Mouse (Mus musculus) CH12.LX (cell line): ENCODE results near the gene Tead1. TPM values are rescaled to one million over a fixed set of nuclear protein-coding genes. Genes with fewer than 3 reads are reported as not detected.

Source experiments
- DNase-seq: peaks from one replicate; pipeline ENCODE4 v3.0.0-alpha.2; 2013; ENCODE audit errors: extremely low read depth
- H3K27ac ChIP-seq: 2 replicates; pipeline ENCODE4 v1.5.1; 2012; ENCODE audit warnings: low read depth, mild to moderate bottlenecking, control low read depth, moderate library complexity; ENCODE audit not compliant: insufficient read depth
- H3K27me3 ChIP-seq: replicated peaks from 2 replicates; pipeline ENCODE3; 2012; ENCODE audit warnings: inconsistent platforms
- H3K36me3 ChIP-seq, 2 experiments: replicated peaks in 1 of 2; 2 replicates each; pipeline versions ENCODE3 to v1.6.1; 2012; ENCODE audit warnings: inconsistent platforms in 1 of 2, low read length in 1 of 2, mild to moderate bottlenecking in 1 of 2, mixed read lengths in 1 of 2, moderate library complexity in 1 of 2; ENCODE audit not compliant: control insufficient read depth in 1 of 2, insufficient read depth in 1 of 2
- H3K4me1 ChIP-seq, 2 experiments: 2 replicates each; pipeline ENCODE4 v1.6.1; 2012; ENCODE audit warnings: inconsistent platforms in 1 of 2, moderate library complexity in 1 of 2; ENCODE audit not compliant: insufficient read depth in 2 of 2, control insufficient read depth in 1 of 2
- H3K4me2 ChIP-seq: 2 replicates; pipeline ENCODE4 v1.6.1; 2012; ENCODE audit warnings: low read depth, mild to moderate bottlenecking, control low read depth; ENCODE audit not compliant: poor library complexity, insufficient read depth, severe bottlenecking
- H3K4me3 ChIP-seq, 3 experiments: fragments of 150-350 bp in 1 of 3; sonication (generic) in 1 of 3; replicated peaks in 1 of 3; 2 replicates each; pipeline versions ENCODE3 to v1.5.1; 2011 to 2012; ENCODE audit warnings: low read depth in 2 of 3, low read length in 2 of 3, mild to moderate bottlenecking in 2 of 3, moderate library complexity in 2 of 3, control low read depth in 1 of 3, improper control_type of control experiment in 1 of 3, inconsistent platforms in 1 of 3, mixed read lengths in 1 of 3; ENCODE audit not compliant: poor library complexity in 1 of 3
- H3K79me2 ChIP-seq: replicated peaks from 2 replicates; pipeline ENCODE4 v1.6.1; 2012; ENCODE audit warnings: mild to moderate bottlenecking, moderate library complexity; ENCODE audit not compliant: control insufficient read depth, poor library complexity, insufficient read depth, severe bottlenecking; ENCODE audit errors: extremely low read depth
- H3K9ac ChIP-seq: 2 replicates; pipeline ENCODE4 v1.6.1; 2012; ENCODE audit warnings: low read depth, mild to moderate bottlenecking, control low read depth, moderate library complexity; ENCODE audit not compliant: insufficient read depth
- H3K9me3 ChIP-seq: replicated peaks from 2 replicates; pipeline ENCODE3; 2012; ENCODE audit warnings: low read length, inconsistent platforms, mixed read lengths
- BHLHE40 ChIP-seq: IDR thresholded peaks from 2 replicates; pipeline ENCODE4 v1.6.1; 2011; ENCODE audit warnings: mild to moderate bottlenecking, low read depth, low read length, improper control_type of control experiment
- CTCF ChIP-seq, 2 experiments: IDR thresholded peaks in 1 of 2; conservative IDR thresholded peaks in 1 of 2; 2 replicates each; pipeline ENCODE4 v1.5.1; 2011 to 2012; ENCODE audit warnings: low read depth in 2 of 2, low read length in 2 of 2, improper control_type of control experiment in 1 of 2, inconsistent platforms in 1 of 2, mild to moderate bottlenecking in 1 of 2, moderate library complexity in 1 of 2
- ELF1 ChIP-seq: IDR thresholded peaks from 2 replicates; pipeline ENCODE4 v1.6.1; 2014; ENCODE audit warnings: low read depth, mild to moderate bottlenecking, inconsistent platforms, low read length, improper control_type of control experiment
- ETS1 ChIP-seq: conservative IDR thresholded peaks from 2 replicates; pipeline ENCODE4 v1.6.1; 2012; ENCODE audit warnings: low read depth, mild to moderate bottlenecking, inconsistent platforms, low read length, improper control_type of control experiment, moderate library complexity
- GABPA ChIP-seq: IDR thresholded peaks from 2 replicates; pipeline ENCODE4 v1.6.1; 2012; ENCODE audit warnings: low read depth, low read length, improper control_type of control experiment, inconsistent platforms; ENCODE audit not compliant: insufficient replicate concordance
- JUND ChIP-seq: conservative IDR thresholded peaks from 2 replicates; pipeline ENCODE4 v1.6.1; 2011; ENCODE audit warnings: low read depth, low read length, improper control_type of control experiment
- KAT2A ChIP-seq: IDR thresholded peaks from 2 replicates; pipeline ENCODE4 v1.6.1; 2012; ENCODE audit warnings: low read length, improper control_type of control experiment, inconsistent platforms; ENCODE audit not compliant: insufficient replicate concordance
- MAFK ChIP-seq: IDR thresholded peaks from 2 replicates; pipeline ENCODE4 v1.6.1; 2011; ENCODE audit warnings: low read length, improper control_type of control experiment; ENCODE audit not compliant: insufficient replicate concordance
- MAZ ChIP-seq: IDR thresholded peaks from 2 replicates; pipeline ENCODE4 v1.6.1; 2012; ENCODE audit warnings: low read depth, mild to moderate bottlenecking, inconsistent platforms, low read length, improper control_type of control experiment, moderate library complexity
- MXI1 ChIP-seq: IDR thresholded peaks from 2 replicates; pipeline ENCODE4 v1.6.1; 2011; ENCODE audit warnings: mild to moderate bottlenecking, low read depth, low read length, improper control_type of control experiment
- NRF1 ChIP-seq: IDR thresholded peaks from 2 replicates; pipeline ENCODE4 v1.6.1; 2014; ENCODE audit warnings: low read depth, mild to moderate bottlenecking, inconsistent platforms, low read length, improper control_type of control experiment, moderate library complexity
- POLR2A ChIP-seq: IDR thresholded peaks from 2 replicates; pipeline ENCODE4 v1.6.1; 2011; ENCODE audit warnings: low read depth, mild to moderate bottlenecking, improper control_type of control experiment, low read length
- POLR2AphosphoS2 ChIP-seq: IDR thresholded peaks from 2 replicates; pipeline ENCODE4 v1.6.1; 2011; ENCODE audit warnings: low read depth, low read length, improper control_type of control experiment
- RAD21 ChIP-seq: IDR thresholded peaks from 2 replicates; pipeline ENCODE4 v1.6.1; 2011; ENCODE audit warnings: low read depth, mild to moderate bottlenecking, low read length, improper control_type of control experiment, moderate library complexity
- TBP ChIP-seq: conservative IDR thresholded peaks from 2 replicates; pipeline ENCODE4 v1.6.1; 2011; ENCODE audit warnings: low read depth, low read length, improper control_type of control experiment
- UBTF ChIP-seq: IDR thresholded peaks from 2 replicates; pipeline ENCODE4 v1.6.1; 2012; ENCODE audit warnings: low read depth, mild to moderate bottlenecking, inconsistent platforms, low read length, improper control_type of control experiment, moderate library complexity
- USF2 ChIP-seq: conservative IDR thresholded peaks from 2 replicates; pipeline ENCODE4 v1.6.1; 2011; ENCODE audit warnings: low read depth, low read length, improper control_type of control experiment
- ZC3H11A ChIP-seq: IDR thresholded peaks from 2 replicates; pipeline ENCODE4 v1.6.1; 2012; ENCODE audit warnings: low read depth, mild to moderate bottlenecking, inconsistent platforms, low read length, improper control_type of control experiment
- ZMIZ1 ChIP-seq: IDR thresholded peaks from 2 replicates; pipeline ENCODE4 v1.6.1; 2012; ENCODE audit warnings: low read depth, mild to moderate bottlenecking, inconsistent platforms, low read length, improper control_type of control experiment
- ZNF384 ChIP-seq: IDR thresholded peaks from 2 replicates; pipeline ENCODE4 v1.6.1; 2012; ENCODE audit warnings: low read depth, low read length, improper control_type of control experiment, inconsistent platforms
- dilution Hi-C: fragments of 300-500 bp; cut with MboI; formaldehyde crosslinking; loops from 2 replicates; pipeline ENCODE4 v1.14.3; 2020; ENCODE audit warnings: low sequenced_read_pairs; ENCODE audit not compliant: extremely low pct_unique_long_range_greater_than_20kb, extremely low pct_ligation_motif_present
- in situ Hi-C: fragments of 300-500 bp; cut with MboI; formaldehyde crosslinking; loops from 3 replicates; pipeline ENCODE4 v1.14.3; 2019; ENCODE audit warnings: low sequenced_read_pairs, low pct_ligation_motif_present, low pct_unique_long_range_greater_than_20kb, mixed read lengths
- polyA plus RNA-seq: library from polyadenylated mRNA; unstranded; fragments of >175 nt; gene quantifications from 2 replicates; pipeline ENCODE4 v1.2.1, GENCODE M21; 2012; ENCODE audit warnings: low read depth; ENCODE audit not compliant: insufficient read length
- total RNA-seq, 2 experiments: library from RNA; depleted of rRNA; stranded (reverse); fragments of 300-350 nt in 1 of 2; fragments of >200 nt in 1 of 2; gene quantifications; 2 replicates each; pipeline ENCODE4 v1.2.3; 2012 to 2014

The Tead1 gene
- total and polyA plus RNA-seq, 3 experiments, result not detected

DNA sequence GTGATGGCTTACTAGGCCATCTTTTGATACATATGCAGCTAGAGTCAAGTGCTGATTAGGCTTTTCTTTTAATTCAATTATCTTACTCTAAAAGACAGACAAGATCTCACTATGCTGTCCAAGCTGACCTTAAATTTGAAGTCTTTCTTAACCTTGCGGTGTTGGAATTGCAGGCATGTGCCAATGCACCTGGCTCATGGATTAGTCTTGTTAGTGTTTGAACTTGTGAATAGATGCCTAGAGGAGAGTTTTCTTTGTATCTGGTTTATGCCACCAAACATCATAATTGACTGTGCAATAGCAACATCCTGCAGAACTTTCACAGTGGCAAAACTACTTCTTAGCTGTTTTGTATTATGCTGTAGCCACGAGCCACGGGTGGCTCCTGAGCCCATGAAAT lies 68.7 kb downstream of the Tead1 start:
- no peaks in the 10 kb centered on the region for H3K27me3 ChIP-seq
- no peak overlapping the region for H3K4me2 ChIP-seq
- TF ChIP-seq MAZ (no peak), JUND (no peak), ZNF384 (no peak), ZC3H11A (no peak), POLR2AphosphoS2 (no peak), GABPA (no peak), NRF1 (no peak), RAD21 (no peak), MXI1 (no peak), ETS1 (no peak), USF2 (no peak), ELF1 (no peak), CTCF (conservative IDR thresholded peaks at IDR 0.05 in 1 of 2, IDR thresholded peaks at IDR 0.05 in 1 of 2; ENCODE audit: low read depth in 2 of 2, low read length in 2 of 2) (no peak), KAT2A (no peak), POLR2A (no peak), TBP (no peak), ZMIZ1 (no peak), BHLHE40 (no peak)
- no peak overlapping the region for H3K4me3 ChIP-seq
- dilution Hi-C loops, result no loop called here
- DNase-seq, result no peak
- no peaks in the 10 kb centered on the region for H3K9me3 ChIP-seq
- H3K9ac ChIP-seq, result no peak overlapping the region
- H3K27ac ChIP-seq, result no peak overlapping the region
- H3K79me2 ChIP-seq, result no peaks in the 10 kb centered on the region
- H3K4me1 ChIP-seq, result no peaks in the 10 kb centered on the region; a peak in 1 of 4 replicates
- H3K36me3 ChIP-seq, result no peaks in the 10 kb centered on the region
- in situ Hi-C loops, result no loop called here

DNA sequence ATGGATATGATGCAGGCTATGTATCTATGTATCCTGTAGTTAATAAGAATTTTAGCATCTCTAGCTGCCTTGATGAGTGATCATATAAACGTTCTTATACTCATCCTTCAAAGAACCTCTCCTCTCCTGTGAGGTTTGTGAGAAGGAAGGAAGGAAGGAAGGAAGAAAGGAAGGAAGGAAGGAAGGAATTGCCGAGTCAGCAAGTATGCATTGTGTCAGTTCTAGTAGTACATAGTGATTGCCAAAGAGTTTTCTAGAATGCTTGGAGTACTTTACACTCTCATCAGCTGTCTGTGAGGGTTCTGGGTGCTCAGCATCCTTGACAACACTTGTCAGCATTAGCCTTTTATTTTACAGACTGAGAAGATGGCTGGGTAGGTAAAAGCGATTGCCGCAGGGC lies 69.2 kb downstream of the Tead1 start:
- no peak for DNase-seq
- no peak overlapping the region for H3K4me2 ChIP-seq
- in situ Hi-C loops, result no loop called here
- H3K79me2 ChIP-seq, result no peaks in the 10 kb centered on the region
- no peak overlapping the region for H3K4me3 ChIP-seq
- H3K9me3 ChIP-seq, result no peaks in the 10 kb centered on the region
- TF ChIP-seq UBTF (no peak), MAFK (peak; percentile 88)
- H3K4me1 ChIP-seq, result no peaks in the 10 kb centered on the region; a peak in 1 of 4 replicates
- no peak overlapping the region for H3K9ac ChIP-seq
- dilution Hi-C loops, result no loop called here
- no peak overlapping the region for H3K27ac ChIP-seq
- H3K36me3 ChIP-seq, result no peaks in the 10 kb centered on the region
- H3K27me3 ChIP-seq, result no peaks in the 10 kb centered on the region
